In genomic region chr4:154910606-154911522, GRCm38 (mm10) we compare ENCODE assay signal across 8 mouse cellular contexts. TPM values are rescaled to one million over a fixed set of nuclear protein-coding genes. Genes with fewer than 3 reads are reported as not detected.
DNase-seq lines count a peak whose midpoint lies in the region; ATAC-seq and TF ChIP-seq lines count a peak whose summit lies in the region.

No protein-coding gene starts in this region.

- peak; percentile 76 for ATAC-seq in common myeloid progenitor, adult 5-6 weeks (replicated peaks; ENCODE audit: low read depth, poor library complexity, severe bottlenecking)
- ATAC-seq in intestine, embryonic 15.5 days: 0 out of 2 replicates have a peak, but pooled peaks have one; percentile 7
- peak; percentile 91 for ATAC-seq in megakaryocyte, adult 5-6 weeks (ENCODE audit: poor library complexity, severe bottlenecking)
- no peak for ATAC-seq in inflammation-experienced regulatory T-cells, adult 6 months

- no peak overlapping the region for H3K4me3 ChIP-seq in layer of hippocampus, adult 2 months
- H3K4me3 ChIP-seq in intestine, embryonic 15.5 days (replicated peaks): no peak overlapping the region

- no peak for TF ChIP-seq CTCF in layer of hippocampus, adult 2 months (conservative IDR thresholded peaks at IDR 0.05)

- H3K27ac ChIP-seq in layer of hippocampus, adult 2 months: peak overlapping the region; percentile 19; the same call in 1 of the 2 replicates
- peak overlapping the region; percentile 13 for H3K27ac ChIP-seq in intestine, embryonic 15.5 days

- no peaks in the 10 kb centered on the region for H3K9me3 ChIP-seq in intestine, embryonic 15.5 days

- H3K4me1 ChIP-seq in intestine, embryonic 15.5 days (replicated peaks): peaks cover 24% of the 10 kb centered on the region

- DNase-seq in layer of hippocampus, adult 2 months (ENCODE audit: low spot score in 2 of 2): no peak
- no peak for DNase-seq in layer of hippocampus, postnatal 25 days (ENCODE audit: extremely low spot score in 1 of 2, low spot score in 1 of 2)
- no peak for DNase-seq in T-cell, adult 2 months (ENCODE audit: low spot score)
- no peak for DNase-seq in cerebellum, adult 11-12 months

- H3K36me3 ChIP-seq in intestine, embryonic 15.5 days: no peaks in the 10 kb centered on the region

- 29% methylated on average over 15 of the region's 15 CpGs for WGBS in intestine, embryonic 15.5 days

- H3K9ac ChIP-seq in intestine, embryonic 15.5 days: no peak overlapping the region

- peak overlapping the region; percentile 31 for H3K4me2 ChIP-seq in intestine, embryonic 15.5 days (replicated peaks)

- H3K27me3 ChIP-seq in intestine, embryonic 15.5 days (replicated peaks): no peaks in the 10 kb centered on the region

RNA-seq across cellular contexts. Expression of gene Fam213b, which starts 11.9 kb away (rescaled TPM):
- 10 to 100 TPM; 48.1 to 48.9 TPM for total RNA-seq in layer of hippocampus, adult 2 months (2021)
- total RNA-seq in layer of hippocampus, postnatal 25 days (2021): 10 to 100 TPM; 40.9 to 51.7 TPM
- total RNA-seq in common myeloid progenitor, adult 5-6 weeks (2017): 0.87 TPM in 1 of 2 replicates, not detected in the other
- 32.0 and 37.2 TPM in 2 replicates for polyA plus RNA-seq in intestine, embryonic 15.5 days (2015; fragmentation: Nextera tagmentation; extraction: Ambion mirVana)
- 8.8 and 9.1 TPM in 2 replicates for total RNA-seq in megakaryocyte, adult 5-6 weeks (2015)
- 5.5 and 6.6 TPM in 2 replicates for total RNA-seq in megakaryocyte, adult 5-6 weeks (2017)
- 10 to 100 TPM in 2 of 3 experiments, 1 to 10 TPM in 1; 2.8 to 17.4 (median 15.1) TPM for polyA plus RNA-seq in inflammation-experienced regulatory T-cells, adult 6 months (2017; shearing (Covaris generic))

RNA-seq across cellular contexts. Expression of gene Tnfrsf14, which starts 17.5 kb away (rescaled TPM):
- 1 to 10 TPM in 1 of 2 experiments, under 1 TPM in 1; 0.84 to 1.3 TPM for total RNA-seq in layer of hippocampus, adult 2 months (2021)
- total RNA-seq in layer of hippocampus, postnatal 25 days (2021): 1 to 10 TPM in 1 of 2 experiments, under 1 TPM in 1; 0.62 to 1.9 TPM
- 45.4 and 71.6 TPM in 2 replicates for total RNA-seq in common myeloid progenitor, adult 5-6 weeks (2017)
- polyA plus RNA-seq in intestine, embryonic 15.5 days (2015; fragmentation: Nextera tagmentation; extraction: Ambion mirVana): 3.0 and 3.6 TPM in 2 replicates
- 87.1 and 142 TPM in 2 replicates for total RNA-seq in megakaryocyte, adult 5-6 weeks (2015)
- 67.2 and 77.3 TPM in 2 replicates for total RNA-seq in megakaryocyte, adult 5-6 weeks (2017)
- polyA plus RNA-seq in inflammation-experienced regulatory T-cells, adult 6 months (2017; shearing (Covaris generic)): 100 to 1,000 TPM in 2 of 3 experiments, 10 to 100 TPM in 1; 10.2 to 157 (median 117) TPM

RNA-seq across cellular contexts. Expression of gene Mmel1, which starts 41.5 kb away (rescaled TPM):
- total RNA-seq in layer of hippocampus, adult 2 months (2021): under 1 TPM; 0.29 to 0.44 TPM
- total RNA-seq in layer of hippocampus, postnatal 25 days (2021): 1 to 10 TPM in 1 of 2 experiments, under 1 TPM in 1; 0.32 to 1.0 TPM
- not detected in 2 replicates for total RNA-seq in common myeloid progenitor, adult 5-6 weeks (2017)
- 0.20 and 0.34 TPM in 2 replicates for polyA plus RNA-seq in intestine, embryonic 15.5 days (2015; fragmentation: Nextera tagmentation; extraction: Ambion mirVana)
- total RNA-seq in megakaryocyte, adult 5-6 weeks (2015): 0.25 TPM in 1 of 2 replicates, not detected in the other
- total RNA-seq in megakaryocyte, adult 5-6 weeks (2017): not detected in 2 replicates
- polyA plus RNA-seq in inflammation-experienced regulatory T-cells, adult 6 months (2017; shearing (Covaris generic)): not detected

RNA-seq across cellular contexts. Expression of gene Hes5, which starts 49.9 kb away (rescaled TPM):
- total RNA-seq in layer of hippocampus, adult 2 months (2021): 10 to 100 TPM; 24.7 to 30.7 TPM
- total RNA-seq in layer of hippocampus, postnatal 25 days (2021): 10 to 100 TPM; 30.2 to 37.9 TPM
- not detected in 2 replicates for total RNA-seq in common myeloid progenitor, adult 5-6 weeks (2017)
- 1.8 and 2.5 TPM in 2 replicates for polyA plus RNA-seq in intestine, embryonic 15.5 days (2015; fragmentation: Nextera tagmentation; extraction: Ambion mirVana)
- 0.25 and 0.27 TPM in 2 replicates for total RNA-seq in megakaryocyte, adult 5-6 weeks (2015)
- not detected in 2 replicates for total RNA-seq in megakaryocyte, adult 5-6 weeks (2017)
- polyA plus RNA-seq in inflammation-experienced regulatory T-cells, adult 6 months (2017; shearing (Covaris generic)): 1 to 10 TPM in 2 of 3 experiments, not detected in 1; 1.2 to 1.3 TPM

RNA-seq across cellular contexts. Expression of gene Pank4, which starts 53.1 kb away (rescaled TPM):
- total RNA-seq in layer of hippocampus, adult 2 months (2021): 10 to 100 TPM; 41.8 to 43.0 TPM
- total RNA-seq in layer of hippocampus, postnatal 25 days (2021): 10 to 100 TPM; 34.9 to 37.1 TPM
- total RNA-seq in common myeloid progenitor, adult 5-6 weeks (2017): 15.0 and 35.5 TPM in 2 replicates
- polyA plus RNA-seq in intestine, embryonic 15.5 days (2015; fragmentation: Nextera tagmentation; extraction: Ambion mirVana): 34.2 and 36.1 TPM in 2 replicates
- total RNA-seq in megakaryocyte, adult 5-6 weeks (2015): 28.8 and 36.1 TPM in 2 replicates
- total RNA-seq in megakaryocyte, adult 5-6 weeks (2017): 19.1 and 27.0 TPM in 2 replicates
- polyA plus RNA-seq in inflammation-experienced regulatory T-cells, adult 6 months (2017; shearing (Covaris generic)): 10 to 100 TPM; 22.1 to 59.6 (median 49.1) TPM

Comparison
In these comparisons a context has a peak if more than half of its experiments do, and no peak if none do; other contexts are left out.
1. RNA of gene Fam213b, which starts 11.9 kb away (total RNA-seq): 40.9 to 51.7 TPM in layer of hippocampus, postnatal 25 days and 48.1 to 48.9 TPM in layer of hippocampus, adult 2 months; 5.5 to 9.1 TPM in megakaryocyte, adult 5-6 weeks and 0.87 TPM in common myeloid progenitor, adult 5-6 weeks; every median in the first group is over 4 times any median in the second.
2. RNA of gene Tnfrsf14, which starts 17.5 kb away (total RNA-seq): 67.2 to 142 TPM in megakaryocyte, adult 5-6 weeks and 45.4 to 71.6 TPM in common myeloid progenitor, adult 5-6 weeks; 0.62 to 1.9 TPM in layer of hippocampus, postnatal 25 days and 0.84 to 1.3 TPM in layer of hippocampus, adult 2 months; every median in the first group is over 10 times any median in the second.